Mouse (Mus musculus) heart, embryonic 16.5 days (tissue): Measurements from ENCODE around the gene Arhgef25. TPM values are rescaled to one million over a fixed set of nuclear protein-coding genes. Genes with fewer than 3 reads are reported as not detected.
A peak's percentile ranks its signal among the peaks of the same experiment; 100 is the strongest.

Source experiments
- ATAC-seq: fragments of 200-750 bp; cut with Nextera tagmentation; replicated peaks from 2 replicates; pipeline ENCODE4 v1.8.0; 2017; ENCODE audit warnings: moderate number of reproducible peaks; ENCODE audit not compliant: insufficient read depth, low FRiP score; ENCODE audit errors: extremely low read depth
- H3K27ac ChIP-seq: fragments of 300-500 bp; sonication (generic); 2 replicates; pipeline ENCODE4 v1.5.1; 2014; ENCODE audit warnings: mild to moderate bottlenecking, low read length, control low read depth, moderate library complexity
- H3K27me3 ChIP-seq: fragments of 300-500 bp; sonication (generic); 2 replicates; pipeline ENCODE4 v1.6.1; 2014; ENCODE audit warnings: low read length, mixed read lengths; ENCODE audit not compliant: control insufficient read depth, insufficient read depth
- H3K36me3 ChIP-seq: fragments of 300-500 bp; sonication (generic); 2 replicates; pipeline ENCODE4 v1.6.1; 2014; ENCODE audit not compliant: control insufficient read depth, insufficient read depth
- H3K4me1 ChIP-seq: fragments of 300-500 bp; sonication (generic); 2 replicates; pipeline ENCODE4 v1.6.1; 2014; ENCODE audit warnings: low read length, mixed read lengths; ENCODE audit not compliant: control insufficient read depth, insufficient read depth
- H3K4me2 ChIP-seq: fragments of 300-500 bp; sonication (generic); 2 replicates; pipeline ENCODE4 v1.6.1; 2014; ENCODE audit warnings: low read depth, mild to moderate bottlenecking, control low read depth, low read length
- H3K4me3 ChIP-seq: fragments of 300-500 bp; sonication (generic); 2 replicates; pipeline ENCODE4 v1.5.1; 2014; ENCODE audit warnings: mild to moderate bottlenecking, control low read depth, low read length
- H3K9ac ChIP-seq: fragments of 300-500 bp; sonication (generic); 2 replicates; pipeline ENCODE4 v1.6.1; 2014; ENCODE audit warnings: low read length, control low read depth
- H3K9me3 ChIP-seq: fragments of 300-500 bp; sonication (generic); replicated peaks from 2 replicates; pipeline ENCODE4 v1.6.1; 2016; ENCODE audit warnings: low read length; ENCODE audit not compliant: control insufficient read depth
- WGBS: fragments of 180-500 bp; shearing (Covaris S2); extraction: QIAGEN DNeasy Blood & Tissue Kit; methylation state at CpG from one replicate; pipeline ENCODE4 v1.1.7; 2014; 5-methylcytosine and 5-hydroxymethylcytosine counted together
- polyA plus RNA-seq: library from polyadenylated mRNA; unstranded; fragments of >200 nt; fragmentation: Nextera tagmentation; extraction: Ambion mirVana; gene quantifications from 2 replicates; pipeline ENCODE4 v1.2.1, GENCODE M21; 2015

Gene Arhgef25
- polyA plus RNA-seq, 1 experiment from 2014 or later, result 26.0 TPM

DNA sequence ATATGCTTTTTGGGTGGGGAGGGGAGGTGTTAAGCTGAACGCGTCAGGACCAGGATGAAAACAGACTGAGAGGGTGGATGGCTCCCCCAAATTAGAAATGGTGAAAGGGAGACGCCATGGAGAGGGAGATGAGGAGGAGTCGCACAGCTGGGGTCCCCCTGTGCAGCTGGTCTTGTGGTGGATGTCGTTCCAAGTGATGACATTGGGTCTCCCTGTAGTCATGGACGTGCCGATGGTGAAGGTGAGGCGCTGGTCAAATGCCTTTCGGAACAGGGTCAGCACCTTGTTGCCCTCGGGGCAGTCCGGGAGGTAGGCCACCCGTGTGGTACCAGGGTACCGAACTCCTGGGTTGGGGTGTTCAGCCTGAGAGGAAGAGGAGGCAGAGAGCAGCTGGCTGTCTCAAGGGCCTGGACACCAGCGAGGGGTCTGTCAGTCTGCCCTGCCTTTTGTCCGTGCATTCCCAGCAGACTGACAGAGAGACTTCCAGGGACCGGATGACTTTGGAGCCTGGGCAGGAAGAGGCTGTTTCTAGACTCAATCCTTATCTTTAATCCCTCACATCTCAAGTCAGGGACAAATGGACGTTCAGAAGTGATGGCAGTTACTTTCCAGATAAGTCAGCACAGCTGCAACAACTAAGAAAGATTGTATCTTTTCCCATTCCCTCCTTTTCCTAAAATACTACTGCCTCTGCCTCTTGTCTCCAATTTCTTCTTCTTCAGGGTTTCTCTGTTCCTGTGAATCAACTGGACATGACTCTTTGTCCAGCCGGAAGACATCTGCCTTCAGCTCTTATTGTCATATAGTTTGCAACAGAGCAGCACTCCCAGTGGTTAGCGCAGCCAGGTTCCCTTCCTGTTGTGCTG lies 1.5 kb upstream of the Arhgef25 start:
- 63% methylated on average over 19 of the region's 19 CpGs for WGBS
- H3K36me3 ChIP-seq, result no peaks in the 10 kb centered on the region; the same call in none of the 2 replicates
- H3K4me1 ChIP-seq, result peaks cover 23% of the 10 kb centered on the region
- H3K4me2 ChIP-seq, result no peak overlapping the region
- no peaks in the 10 kb centered on the region for H3K9me3 ChIP-seq
- peaks cover 5% of the 10 kb centered on the region; the same call in 1 of the 2 replicates for H3K27me3 ChIP-seq
- H3K9ac ChIP-seq, result no peak overlapping the region
- ATAC-seq, result no peak
- no peak overlapping the region for H3K4me3 ChIP-seq
- H3K27ac ChIP-seq, result peak overlapping the region; percentile 0

- no peak for ATAC-seq
- Histone ChIP-seq H3K4me2 (peak overlapping the region; percentile 93), H3K4me1 (peaks cover 19% of the 10 kb centered on the region), H3K4me3 (no peak overlapping the region), H3K36me3 (no peaks in the 10 kb centered on the region; the same call in none of the 2 replicates), H3K9me3 (no peaks in the 10 kb centered on the region), H3K27me3 (peaks cover 7% of the 10 kb centered on the region; the same call in 1 of the 2 replicates), H3K27ac (peak overlapping the region; percentile 60), H3K9ac (no peak overlapping the region; the same call in 1 of the 2 replicates)
- WGBS, result 47% methylated on average over 14 of the region's 14 CpGs
These were observed 711 bp upstream of the Arhgef25 start for GRCm38 (mm10) chr10:127190398-127191190.

- Histone ChIP-seq H3K27me3 (peaks cover 15% of the 10 kb centered on the region), H3K9me3 (no peaks in the 10 kb centered on the region), H3K4me3 (peak overlapping the region; percentile 67), H3K4me2 (peak overlapping the region; percentile 93), H3K4me1 (peaks cover 11% of the 10 kb centered on the region), H3K36me3 (no peaks in the 10 kb centered on the region; the same call in none of the 2 replicates), H3K27ac (peak overlapping the region; percentile 74), H3K9ac (peak overlapping the region; percentile 72)
- peak; percentile 3; the same call in 1 of the 2 replicates for ATAC-seq
- WGBS, result under 1% methylated on average over 26 of the region's 26 CpGs
These were observed 700 bp downstream of the Arhgef25 start for GRCm38 (mm10) chr10:127189116-127189650.

- H3K27me3 ChIP-seq, result peaks cover 19% of the 10 kb centered on the region
- H3K9ac ChIP-seq, result peak overlapping the region; percentile 72
- WGBS, result under 1% methylated on average over 41 of the region's 46 CpGs
- H3K4me2 ChIP-seq, result peak overlapping the region; percentile 93
- H3K4me1 ChIP-seq, result peaks cover 11% of the 10 kb centered on the region
- peak overlapping the region; percentile 67 for H3K4me3 ChIP-seq
- no peaks in the 10 kb centered on the region; the same call in none of the 2 replicates for H3K36me3 ChIP-seq
- ATAC-seq, result peak; percentile 73
- no peaks in the 10 kb centered on the region for H3K9me3 ChIP-seq
- H3K27ac ChIP-seq, result peak overlapping the region; percentile 74
These were observed 1.3 kb downstream of the Arhgef25 start for GRCm38 (mm10) chr10:127188465-127189115.

DNA sequence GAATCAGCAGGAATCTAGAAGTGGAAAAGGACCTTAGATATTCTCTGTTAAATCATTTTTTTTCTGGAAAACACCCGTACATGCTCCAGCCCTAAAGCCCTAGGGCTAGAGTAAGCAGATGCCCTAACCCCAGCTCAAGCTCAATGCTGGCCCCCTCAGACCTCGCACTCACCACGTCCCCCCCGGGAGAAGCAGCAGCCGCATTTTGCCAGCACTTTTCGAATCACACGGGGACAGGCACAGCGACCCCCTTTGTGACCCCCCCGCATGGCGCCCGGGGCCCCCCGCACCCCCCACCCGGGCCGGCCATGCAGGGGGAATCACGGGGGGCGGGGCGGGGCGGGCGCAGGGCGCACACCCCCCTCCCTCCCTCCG lies 1.8 kb downstream of the Arhgef25 start:
- Histone ChIP-seq H3K4me2 (peak overlapping the region; percentile 93), H3K9me3 (no peaks in the 10 kb centered on the region), H3K27me3 (peaks cover 24% of the 10 kb centered on the region), H3K4me3 (peak overlapping the region; percentile 67), H3K9ac (peak overlapping the region; percentile 72), H3K36me3 (no peaks in the 10 kb centered on the region; the same call in 1 of the 2 replicates), H3K27ac (no peak overlapping the region), H3K4me1 (peaks cover 11% of the 10 kb centered on the region)
- 2% methylated on average over 12 of the region's 21 CpGs for WGBS
- no peak for ATAC-seq

DNA sequence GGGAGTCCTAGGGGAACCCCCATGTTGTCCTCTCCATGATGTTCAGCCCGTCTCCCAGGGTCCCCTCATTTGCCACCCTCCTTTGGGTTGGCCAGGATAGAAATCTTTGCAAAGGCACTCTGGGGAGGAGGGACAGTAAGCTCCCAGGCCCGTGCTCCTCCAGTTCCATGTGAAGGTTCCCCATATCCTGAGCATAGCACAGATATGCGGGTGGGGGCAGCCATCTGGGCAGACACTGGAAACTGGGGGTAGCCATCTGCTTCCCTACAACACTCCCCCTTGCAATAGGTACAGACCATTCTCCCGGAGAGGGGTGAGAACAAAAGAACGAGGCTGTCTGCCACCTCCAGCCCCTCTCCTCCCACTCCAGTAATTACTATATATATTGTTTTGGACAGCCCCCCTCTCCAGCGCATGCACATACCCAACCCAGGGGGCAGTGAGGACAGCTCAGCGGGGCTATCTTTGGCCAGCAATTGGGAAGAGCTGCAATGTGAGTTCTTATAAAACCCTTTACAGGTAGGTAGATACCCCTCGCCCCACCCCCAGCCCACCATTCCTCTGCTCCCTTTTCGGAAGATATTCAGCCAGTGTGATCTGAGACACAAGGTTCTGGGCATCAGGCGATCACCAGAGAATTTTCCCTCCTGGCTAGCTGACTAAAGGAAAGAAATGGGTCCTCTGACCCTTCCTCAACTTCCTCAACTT lies 2.4 kb downstream of the Arhgef25 start:
- H3K27ac ChIP-seq, result no peak overlapping the region
- no peak for ATAC-seq
- H3K9me3 ChIP-seq, result no peaks in the 10 kb centered on the region
- no peak overlapping the region for H3K9ac ChIP-seq
- H3K36me3 ChIP-seq, result no peaks in the 10 kb centered on the region; the same call in 1 of the 2 replicates
- peak overlapping the region; percentile 93 for H3K4me2 ChIP-seq
- peaks cover 26% of the 10 kb centered on the region for H3K27me3 ChIP-seq
- H3K4me1 ChIP-seq, result peaks cover 11% of the 10 kb centered on the region
- WGBS, result 50% methylated on average over 10 of the region's 10 CpGs
- H3K4me3 ChIP-seq, result peak overlapping the region; percentile 67

DNA sequence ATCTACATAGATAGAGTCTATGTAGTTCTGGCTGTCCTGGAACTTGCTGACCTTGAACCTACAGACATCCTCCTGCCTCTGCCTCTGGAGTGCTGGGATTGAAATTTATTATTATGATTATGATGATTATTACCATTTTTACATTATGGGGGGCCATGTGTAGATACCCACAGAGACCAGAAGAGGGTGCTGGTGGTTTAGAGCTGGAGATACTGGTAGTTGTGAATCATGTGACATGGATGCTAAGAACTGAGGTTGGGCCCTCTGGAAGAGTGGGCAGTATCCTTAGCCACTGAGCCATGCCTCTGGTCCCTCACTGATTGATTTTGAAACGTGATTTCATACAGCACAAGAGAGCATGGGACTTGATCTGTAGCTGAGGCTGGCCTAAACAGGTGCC lies 3.4 kb downstream of the Arhgef25 start:
- no peak overlapping the region for H3K4me2 ChIP-seq
- no peak overlapping the region for H3K4me3 ChIP-seq
- H3K27me3 ChIP-seq, result peaks cover 33% of the 10 kb centered on the region
- no peaks in the 10 kb centered on the region for H3K36me3 ChIP-seq
- H3K4me1 ChIP-seq, result peaks cover 11% of the 10 kb centered on the region
- no peak overlapping the region for H3K9ac ChIP-seq
- no peak overlapping the region for H3K27ac ChIP-seq
- ATAC-seq, result no peak
- 79% methylated on average over 1 of the region's 1 CpGs for WGBS
- H3K9me3 ChIP-seq, result no peaks in the 10 kb centered on the region

DNA sequence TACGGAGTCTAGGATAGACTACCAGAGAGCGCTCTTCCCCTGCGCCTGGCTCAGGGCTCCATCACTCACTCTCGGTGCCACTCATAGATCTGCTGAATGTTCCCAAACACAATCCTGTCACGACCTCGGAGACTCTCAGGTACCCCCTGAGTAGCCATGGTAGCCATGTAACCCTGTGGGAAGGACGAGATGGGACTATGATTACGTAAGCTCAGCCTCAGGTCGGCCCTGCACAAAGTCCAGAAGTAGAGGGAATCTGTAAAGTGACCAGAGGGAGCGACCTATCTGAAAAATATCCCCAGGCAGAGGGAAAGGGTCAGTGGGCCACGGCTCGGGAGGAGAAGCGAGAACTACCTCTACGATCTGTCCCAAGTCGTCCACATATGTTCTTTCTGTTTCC lies 4.4 kb downstream of the Arhgef25 start:
- ATAC-seq, result no peak
- H3K36me3 ChIP-seq, result no peaks in the 10 kb centered on the region
- WGBS, result 80% methylated on average over 15 of the region's 15 CpGs
- H3K4me2 ChIP-seq, result no peak overlapping the region
- no peak overlapping the region for H3K4me3 ChIP-seq
- no peak overlapping the region for H3K9ac ChIP-seq
- H3K9me3 ChIP-seq, result no peaks in the 10 kb centered on the region
- peaks cover 12% of the 10 kb centered on the region for H3K4me1 ChIP-seq
- H3K27ac ChIP-seq, result no peak overlapping the region
- H3K27me3 ChIP-seq, result peaks cover 40% of the 10 kb centered on the region
